8 mouse cellular contexts compared by ENCODE assay signal in genomic region chr8:84687705-84688100, GRCm38 (mm10). TPM values are rescaled to one million over a fixed set of nuclear protein-coding genes. Genes with fewer than 3 reads are reported as not detected.
DNase-seq lines count a peak whose midpoint lies in the region; ATAC-seq lines count a peak whose summit lies in the region.

Gene Nacc1 (minus strand): TSS chr8:84687862.

- peaks cover 47% of the 10 kb centered on the region for H3K36me3 ChIP-seq in embryonic facial prominence, embryonic 10.5 days (replicated peaks)
- H3K36me3 ChIP-seq in limb, embryonic 12.5 days, result peaks cover 38% of the 10 kb centered on the region
- peaks cover 14% of the 10 kb centered on the region for H3K36me3 ChIP-seq in midbrain, embryonic 14.5 days (ENCODE audit: control insufficient read depth, insufficient read depth, low read length)

- peak; percentile 78 for DNase-seq in ovary, adult 18-20 months (ENCODE audit: low spot score)
- no peak for DNase-seq in ovary, postnatal 10 days (ENCODE audit: low spot score)
- DNase-seq in embryonic facial prominence, embryonic 10.5 days (ENCODE audit: low spot score), result peak; percentile 92
- peak; percentile 98 for DNase-seq in heart, adult 11 months
- DNase-seq in kidney, adult 18-20 months, result peak; percentile 90
- DNase-seq in midbrain, embryonic 14.5 days, result peak; percentile 95
- peak; percentile 82 to 94 for DNase-seq in spleen, postnatal 10 days (ENCODE audit: low spot score in 2 of 2)

- peak within 1 kb of the TSS; percentile 90 for H3K4me2 ChIP-seq in limb, embryonic 12.5 days
- H3K4me2 ChIP-seq in midbrain, embryonic 14.5 days (ENCODE audit: low read length), result peak within 1 kb of the TSS; percentile 91

- WGBS in embryonic facial prominence, embryonic 10.5 days, result 0% methylated on average over 34 of the region's 37 CpGs
- under 1% methylated on average over 35 of the region's 37 CpGs for WGBS in limb, embryonic 12.5 days
- under 1% methylated on average over 37 of the region's 37 CpGs for WGBS in midbrain, embryonic 14.5 days

- peak within 1 kb of the TSS; percentile 99 for H3K9ac ChIP-seq in limb, embryonic 12.5 days (replicated peaks)
- H3K9ac ChIP-seq in midbrain, embryonic 14.5 days (replicated peaks; ENCODE audit: low read length), result peak within 1 kb of the TSS; percentile 98

- H3K27ac ChIP-seq in embryonic facial prominence, embryonic 10.5 days (replicated peaks), result peak within 1 kb of the TSS; percentile 99
- H3K27ac ChIP-seq in limb, embryonic 12.5 days, result peak within 1 kb of the TSS; percentile 98
- H3K27ac ChIP-seq in midbrain, embryonic 14.5 days (replicated peaks; ENCODE audit: low read depth, low read length), result peak within 1 kb of the TSS; percentile 89

- no peaks in the 10 kb centered on the region for H3K9me3 ChIP-seq in embryonic facial prominence, embryonic 10.5 days
- no peaks in the 10 kb centered on the region for H3K9me3 ChIP-seq in limb, embryonic 12.5 days
- H3K9me3 ChIP-seq in midbrain, embryonic 14.5 days (ENCODE audit: control insufficient read depth, low read length), result no peaks in the 10 kb centered on the region

- ATAC-seq in limb, embryonic 12.5 days (ENCODE audit: insufficient number of reproducible peaks, insufficient read depth, low FRiP score, low TSS enrichment, low read depth), result peak; percentile 35; the same call in 1 of the 2 replicates
- peak; percentile 87 for ATAC-seq in midbrain, embryonic 14.5 days (ENCODE audit: low FRiP score, low TSS enrichment)

- peak within 1 kb of the TSS; percentile 80 for H3K4me3 ChIP-seq in embryonic facial prominence, embryonic 10.5 days
- H3K4me3 ChIP-seq in limb, embryonic 12.5 days (replicated peaks), result peak within 1 kb of the TSS; percentile 99
- peak within 1 kb of the TSS; percentile 100 for H3K4me3 ChIP-seq in midbrain, embryonic 14.5 days (replicated peaks; ENCODE audit: low read depth, low read length)

- no peaks in the 10 kb centered on the region for H3K27me3 ChIP-seq in embryonic facial prominence, embryonic 10.5 days (replicated peaks; ENCODE audit: low read depth, poor library complexity, severe bottlenecking)
- no peaks in the 10 kb centered on the region for H3K27me3 ChIP-seq in limb, embryonic 12.5 days
- H3K27me3 ChIP-seq in midbrain, embryonic 14.5 days (ENCODE audit: control insufficient read depth, insufficient read depth, low read length), result no peaks in the 10 kb centered on the region

- H3K4me1 ChIP-seq in embryonic facial prominence, embryonic 10.5 days, result peaks cover 51% of the 10 kb centered on the region
- H3K4me1 ChIP-seq in limb, embryonic 12.5 days (replicated peaks), result peaks cover 39% of the 10 kb centered on the region
- peaks cover 36% of the 10 kb centered on the region for H3K4me1 ChIP-seq in midbrain, embryonic 14.5 days (ENCODE audit: control insufficient read depth, insufficient read depth, low read length)

RNA-seq across cellular contexts. Expression of gene Nacc1, which starts in this region (rescaled TPM):
- 30.4 and 30.8 TPM in 2 replicates for polyA plus RNA-seq in embryonic facial prominence, embryonic 10.5 days (2016; fragmentation: Nextera tagmentation; extraction: Ambion mirVana)
- polyA plus RNA-seq in limb, embryonic 12.5 days (2016; fragmentation: Nextera tagmentation; extraction: Ambion mirVana), result 16.9 and 21.4 TPM in 2 replicates
- polyA plus RNA-seq in midbrain, embryonic 14.5 days (2014; fragmentation: Nextera tagmentation; extraction: Ambion mirVana), result 19.1 and 20.2 TPM in 2 replicates
